Mouse (Mus musculus) C2C12 (cell line): ENCODE measurements around the gene Mrgprg. TPM values are rescaled to one million over a fixed set of nuclear protein-coding genes. Genes with fewer than 3 reads are reported as not detected.
A peak's percentile ranks its signal among the peaks of the same experiment; 100 is the strongest.

Experiments used
- H3K27me3 ChIP-seq: one replicate; pipeline ENCODE4 v1.6.1; 2011; ENCODE audit not compliant: control insufficient read depth, insufficient read depth, insufficient read length
- H3K36me3 ChIP-seq: one replicate; pipeline ENCODE4 v1.6.1; 2011; ENCODE audit not compliant: control insufficient read depth, insufficient read depth
- H3K4me3 ChIP-seq: one replicate; pipeline ENCODE4 v1.5.1; 2011; ENCODE audit warnings: mild to moderate bottlenecking, control low read depth; ENCODE audit not compliant: poor library complexity, insufficient read depth, severe bottlenecking
- H3K79me2 ChIP-seq: one replicate; pipeline ENCODE4 v1.6.1; 2011; ENCODE audit not compliant: control insufficient read depth, insufficient read depth
- H3K79me3 ChIP-seq: one replicate; pipeline ENCODE4 v1.6.1; 2011; ENCODE audit warnings: low read depth, control low read depth
- H3ac ChIP-seq: one replicate; pipeline ENCODE3; 2011; ENCODE audit warnings: low read depth; ENCODE audit not compliant: control insufficient read depth, insufficient read length
- CEBPB ChIP-seq: IDR thresholded peaks from one replicate; pipeline ENCODE4 v1.6.1; 2011; ENCODE audit warnings: low read depth, mild to moderate bottlenecking, control low read depth, moderate library complexity
- CTCF ChIP-seq: IDR thresholded peaks from one replicate; pipeline ENCODE4 v1.5.1; 2011; ENCODE audit not compliant: control insufficient read depth, insufficient read depth, insufficient read length
- FOSL1 ChIP-seq: IDR thresholded peaks from one replicate; pipeline ENCODE4 v1.8.0; 2011; ENCODE audit warnings: mild to moderate bottlenecking, low read length; ENCODE audit not compliant: poor library complexity, insufficient read depth, severe bottlenecking
- MAX ChIP-seq: IDR thresholded peaks from one replicate; pipeline ENCODE4 v1.6.1; 2011; ENCODE audit warnings: mild to moderate bottlenecking, control low read depth
- MYOD1 ChIP-seq: IDR thresholded peaks from one replicate; pipeline ENCODE4 v1.6.1; 2011; ENCODE audit warnings: low read depth; ENCODE audit not compliant: control insufficient read depth, insufficient read length
- MYOG ChIP-seq: IDR thresholded peaks from one replicate; pipeline ENCODE4 v1.6.1; 2011; ENCODE audit not compliant: control insufficient read depth, insufficient read length; ENCODE audit errors: extremely low read depth
- USF1 ChIP-seq: IDR thresholded peaks from one replicate; pipeline ENCODE4 v1.6.1; 2011; ENCODE audit warnings: low read depth, mild to moderate bottlenecking, control low read depth, moderate library complexity
- polyA plus RNA-seq: library from polyadenylated mRNA; unstranded; fragments of >200 nt; fragmentation: generic; extraction: Trizol; gene quantifications from one replicate; pipeline ENCODE4 v1.2.1, GENCODE M21; 2012; ENCODE audit warnings: missing spikeins

Gene Mrgprg
- polyA plus RNA-seq, 1 experiment, result not detected

- TF ChIP-seq MYOD1, result no peak
- no peak for TF ChIP-seq MYOG
- TF ChIP-seq USF1, result no peak
- no peak for TF ChIP-seq CEBPB
- TF ChIP-seq MAX, result no peak
- TF ChIP-seq CTCF, result no peak
- no peak for TF ChIP-seq FOSL1
- H3K79me2 ChIP-seq, result no peaks in the 10 kb centered on the region
- H3K79me3 ChIP-seq, result no peaks in the 10 kb centered on the region
- H3K27me3 ChIP-seq, result peaks cover 3% of the 10 kb centered on the region
- H3K4me3 ChIP-seq, result no peak overlapping the region
- no peaks in the 10 kb centered on the region for H3K36me3 ChIP-seq
- no peak overlapping the region for H3ac ChIP-seq
Observed at GRCm38 (mm10) chr7:143752606-143753005, 14.2 kb downstream of the Mrgprg start.

- no peaks in the 10 kb centered on the region for H3K79me2 ChIP-seq
- no peaks in the 10 kb centered on the region for H3K36me3 ChIP-seq
- no peak overlapping the region for H3ac ChIP-seq
- peaks cover 3% of the 10 kb centered on the region for H3K27me3 ChIP-seq
- no peak overlapping the region for H3K4me3 ChIP-seq
- no peaks in the 10 kb centered on the region for H3K79me3 ChIP-seq
- TF ChIP-seq MYOG (no peak), FOSL1 (no peak), USF1 (no peak), MYOD1 (no peak), CTCF (no peak), CEBPB (no peak), MAX (no peak)
Observed at GRCm38 (mm10) chr7:143752056-143752455, 14.7 kb downstream of the Mrgprg start.

- no peak overlapping the region for H3K4me3 ChIP-seq
- no peak overlapping the region for H3ac ChIP-seq
- H3K79me3 ChIP-seq, result no peaks in the 10 kb centered on the region
- H3K79me2 ChIP-seq, result no peaks in the 10 kb centered on the region
- TF ChIP-seq USF1 (no peak), MYOD1 (no peak), CEBPB (no peak), FOSL1 (no peak), MAX (no peak), MYOG (no peak), CTCF (no peak)
- peaks cover 3% of the 10 kb centered on the region for H3K27me3 ChIP-seq
- no peaks in the 10 kb centered on the region for H3K36me3 ChIP-seq
Observed at GRCm38 (mm10) chr7:143751380-143751779, 15.4 kb downstream of the Mrgprg start.

GRCm38 (mm10) chr7:143749045-143749444 lies 17.7 kb downstream of the Mrgprg start:
- TF ChIP-seq CTCF (no peak), MYOD1 (no peak), MAX (no peak), MYOG (no peak), CEBPB (no peak), USF1 (no peak), FOSL1 (no peak)

GRCm38 (mm10) chr7:143748041-143748868 lies 18.5 kb downstream of the Mrgprg start:
- Histone ChIP-seq H3K79me3 (no peaks in the 10 kb centered on the region), H3K27me3 (peaks cover 3% of the 10 kb centered on the region), H3K36me3 (no peaks in the 10 kb centered on the region), H3ac (peak overlapping the region; percentile 24), H3K4me3 (no peak overlapping the region), H3K79me2 (no peaks in the 10 kb centered on the region)
- TF ChIP-seq CTCF, result peak; percentile 91
- no peak for TF ChIP-seq MAX

More at GRCm38 (mm10) chr7:143749045-143749444, 17.7 kb downstream of the Mrgprg start:
- Histone ChIP-seq H3K36me3 (no peaks in the 10 kb centered on the region), H3K27me3 (peaks cover 3% of the 10 kb centered on the region), H3K4me3 (no peak overlapping the region), H3K79me2 (no peaks in the 10 kb centered on the region), H3ac (no peak overlapping the region), H3K79me3 (no peaks in the 10 kb centered on the region)

GRCm38 (mm10) chr7:143740653-143741052 lies 26.1 kb downstream of the Mrgprg start:
- H3K36me3 ChIP-seq, result no peaks in the 10 kb centered on the region
- no peaks in the 10 kb centered on the region for H3K27me3 ChIP-seq
- H3K79me2 ChIP-seq, result peaks cover 44% of the 10 kb centered on the region
- H3K4me3 ChIP-seq, result peak overlapping the region; percentile 65
- no peak overlapping the region for H3ac ChIP-seq
- H3K79me3 ChIP-seq, result peaks cover 35% of the 10 kb centered on the region
- no peak for TF ChIP-seq MYOD1
- TF ChIP-seq USF1, result no peak
